Mouse (Mus musculus) left cerebral cortex, postnatal 36 days (tissue): ENCODE results near the gene Gtf2f1. TPM values are rescaled to one million over a fixed set of nuclear protein-coding genes. Genes with fewer than 3 reads are reported as not detected.

ENCODE experiments used
- total RNA-seq, 2 experiments: library from RNA; stranded (reverse); gene quantifications; 2 replicates each; pipeline ENCODE4 v1.2.3; 2021

Gene Gtf2f1
- total RNA-seq, 2 experiments from 2014 or later = 63.4 to 65.3 TPM

Other genes with a start within 250 kb of the Gtf2f1 start
- gene Dus3l, start 246.5 kb downstream of the Gtf2f1 start, total RNA-seq = 10 to 100 TPM; 57.6 to 75.6 TPM
- 1 to 10 TPM; 1.2 to 1.3 TPM for gene Prr22, start 241.0 kb downstream of the Gtf2f1 start, total RNA-seq
- 1 to 10 TPM; 2.7 to 2.9 TPM for gene Rfx2, start 180.3 kb downstream of the Gtf2f1 start, total RNA-seq
- gene Acsbg2, start 136.8 kb downstream of the Gtf2f1 start, total RNA-seq = not detected
- gene 1700061G19Rik, start 135.8 kb downstream of the Gtf2f1 start, total RNA-seq = under 1 TPM in 1 of 2 experiments, not detected in 1; 0.14 TPM
- 10 to 100 TPM; 69.3 to 82.4 TPM for gene Mllt1, start 75.9 kb downstream of the Gtf2f1 start, total RNA-seq
- not detected for gene Acer1, start 29.2 kb downstream of the Gtf2f1 start, total RNA-seq
- 10 to 100 TPM; 66.6 to 68.3 TPM for gene Clpp, start 21.0 kb downstream of the Gtf2f1 start, total RNA-seq
- gene Alkbh7, start 13.9 kb downstream of the Gtf2f1 start, total RNA-seq = 10 to 100 TPM; 20.5 to 26.2 TPM
- not detected for gene Pspn, start 11.3 kb downstream of the Gtf2f1 start, total RNA-seq
- under 1 TPM; 0.27 to 0.34 TPM for gene Gm17949, start 181 bp upstream of the Gtf2f1 start, total RNA-seq
- gene Khsrp, start 20.2 kb upstream of the Gtf2f1 start, total RNA-seq = 100 to 1,000 TPM; 106 to 112 TPM
- not detected for gene Slc25a41, start 30.4 kb upstream of the Gtf2f1 start, total RNA-seq
- gene Crb3, start 47.8 kb upstream of the Gtf2f1 start, total RNA-seq = 1 to 10 TPM in 1 of 2 experiments, under 1 TPM in 1; 0.32 to 1.3 TPM
- gene Slc25a23, start 48.6 kb upstream of the Gtf2f1 start, total RNA-seq = 100 to 1,000 TPM; 347 to 354 TPM
- gene Dennd1c, start 67.2 kb upstream of the Gtf2f1 start, total RNA-seq = 1 to 10 TPM; 1.7 to 2.5 TPM
- 100 to 1,000 TPM; 620 to 748 TPM for gene Tubb4a, start 76.5 kb upstream of the Gtf2f1 start, total RNA-seq
- under 1 TPM; 0.25 to 0.41 TPM for gene Tnfsf9, start 94.0 kb upstream of the Gtf2f1 start, total RNA-seq
- under 1 TPM in 1 of 2 experiments, not detected in 1; 0.52 TPM for gene Cd70, start 138.5 kb upstream of the Gtf2f1 start, total RNA-seq
- gene Tnfsf14, start 182.9 kb upstream of the Gtf2f1 start, total RNA-seq = not detected
- under 1 TPM; 0.59 to 0.74 TPM for gene C3, start 216.8 kb upstream of the Gtf2f1 start, total RNA-seq
- 10 to 100 TPM; 23.2 to 23.4 TPM for gene Gpr108, start 237.2 kb upstream of the Gtf2f1 start, total RNA-seq
- 1 to 10 TPM; 5.3 to 9.2 TPM for gene Trip10, start 238.2 kb upstream of the Gtf2f1 start, total RNA-seq